ENCODE assay signal across 12 mouse cellular contexts in the genomic region with DNA sequence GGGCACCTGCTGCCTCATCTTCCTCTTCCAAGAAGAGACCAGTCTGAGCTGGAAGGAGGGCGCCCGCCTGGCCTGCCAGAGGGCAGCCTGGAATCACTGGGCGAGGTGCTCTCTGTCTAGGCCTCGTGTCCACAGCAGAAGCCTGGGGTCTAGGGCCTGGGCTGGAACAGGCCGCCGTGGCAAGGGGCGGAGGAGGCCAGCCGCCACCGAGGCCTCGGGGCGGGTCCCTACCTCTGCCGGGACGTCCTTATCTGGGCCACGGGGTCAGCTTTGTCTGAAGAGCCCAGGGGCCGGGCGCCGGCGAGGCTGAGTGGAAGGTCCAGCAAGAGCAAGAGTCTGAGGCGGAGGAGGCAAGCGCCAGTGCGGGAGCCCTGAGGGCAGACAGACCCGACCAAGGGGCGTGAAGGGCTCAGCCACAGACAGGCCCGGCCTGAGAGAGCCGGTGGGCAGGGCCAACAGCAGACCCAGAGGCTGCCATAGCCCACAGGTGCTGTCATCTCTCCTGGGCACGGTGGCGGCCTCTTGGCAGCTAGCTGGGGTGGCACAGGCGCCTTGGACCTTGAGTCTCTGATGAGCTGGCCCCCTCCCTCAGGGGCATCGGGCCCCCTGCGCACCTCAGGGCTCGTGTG. TPM values are rescaled to one million over a fixed set of nuclear protein-coding genes. Genes with fewer than 3 reads are reported as not detected.
DNase-seq lines count a peak whose midpoint lies in the region; ATAC-seq lines count a peak whose summit lies in the region.
"Had no signal": no experiment of that assay in that cellular context is flagged by ENCODE, and none has a peak within 500 bp of the region (broad histone marks: within the 10 kb centered on the region; RNA-seq: fewer than 3 reads in every experiment).

No protein-coding gene starts in this region.

- DNase-seq in hindbrain, embryonic 14.5 days (ENCODE audit: low spot score) = no peak
- no peak for DNase-seq in midbrain, embryonic 14.5 days
- DNase-seq in MN1 (ENCODE audit: low spot score) = no peak
- no peak for DNase-seq in left cerebral cortex, adult 9 months (ENCODE audit: low spot score in 2 of 2)
- DNase-seq: cerebellum, adult 11 months; embryo, embryonic 11 days; spleen, adult 18-20 months; thymus, adult 18-20 months had no signal

- ATAC-seq in hindbrain, embryonic 15.5 days (ENCODE audit: low FRiP score, low read depth) = 0 out of 2 replicates have a peak, but pooled peaks have one; percentile 19
- ATAC-seq in hindbrain, embryonic 14.5 days (ENCODE audit: low FRiP score) = no peak
- 0 out of 2 replicates have a peak, but pooled peaks have one; percentile 14 for ATAC-seq in midbrain, embryonic 16.5 days
- no peak for ATAC-seq in midbrain, embryonic 14.5 days (ENCODE audit: low FRiP score, low TSS enrichment)
- ATAC-seq in intestine, embryonic 15.5 days = peak; percentile 58
- ATAC-seq in stomach, embryonic 16.5 days (ENCODE audit: insufficient read depth, low FRiP score) = 0 out of 2 replicates have a peak, but pooled peaks have one; percentile 35

- no peaks in the 10 kb centered on the region for H3K27me3 ChIP-seq in hindbrain, embryonic 15.5 days
- no peaks in the 10 kb centered on the region for H3K27me3 ChIP-seq in hindbrain, embryonic 14.5 days (ENCODE audit: control insufficient read depth, insufficient read depth, low read length)
- H3K27me3 ChIP-seq in midbrain, embryonic 16.5 days (ENCODE audit: control insufficient read depth, insufficient read depth, low read depth, low read length) = no peaks in the 10 kb centered on the region
- no peaks in the 10 kb centered on the region for H3K27me3 ChIP-seq in midbrain, embryonic 14.5 days (ENCODE audit: control insufficient read depth, insufficient read depth, low read length)
- no peaks in the 10 kb centered on the region for H3K27me3 ChIP-seq in intestine, embryonic 15.5 days (replicated peaks)
- no peaks in the 10 kb centered on the region for H3K27me3 ChIP-seq in stomach, embryonic 16.5 days (ENCODE audit: control insufficient read depth, insufficient read depth, low read length)

- 90% methylated on average over 31 of the region's 31 CpGs for WGBS in hindbrain, embryonic 15.5 days
- 91% methylated on average over 31 of the region's 31 CpGs for WGBS in hindbrain, embryonic 14.5 days
- 92% methylated on average over 30 of the region's 31 CpGs for WGBS in midbrain, embryonic 16.5 days
- 90% methylated on average over 31 of the region's 31 CpGs for WGBS in midbrain, embryonic 14.5 days
- WGBS in intestine, embryonic 15.5 days = 72% methylated on average over 31 of the region's 31 CpGs
- WGBS in stomach, embryonic 16.5 days = 64% methylated on average over 31 of the region's 31 CpGs

- no peaks in the 10 kb centered on the region for H3K4me1 ChIP-seq in hindbrain, embryonic 15.5 days (replicated peaks)
- H3K4me1 ChIP-seq in hindbrain, embryonic 14.5 days (replicated peaks; ENCODE audit: control insufficient read depth, insufficient read depth, low read length) = no peaks in the 10 kb centered on the region
- H3K4me1 ChIP-seq in midbrain, embryonic 16.5 days (ENCODE audit: control insufficient read depth, insufficient read depth, low read length) = no peaks in the 10 kb centered on the region
- no peaks in the 10 kb centered on the region for H3K4me1 ChIP-seq in midbrain, embryonic 14.5 days (ENCODE audit: control insufficient read depth, insufficient read depth, low read length)
- no peaks in the 10 kb centered on the region for H3K4me1 ChIP-seq in intestine, embryonic 15.5 days (replicated peaks)
- H3K4me1 ChIP-seq in stomach, embryonic 16.5 days (ENCODE audit: control insufficient read depth, insufficient read depth, low read length) = no peaks in the 10 kb centered on the region

- H3K4me3 ChIP-seq in hindbrain, embryonic 15.5 days = no peak overlapping the region
- no peak overlapping the region for H3K4me3 ChIP-seq in hindbrain, embryonic 14.5 days (replicated peaks; ENCODE audit: low read length)
- no peak overlapping the region for H3K4me3 ChIP-seq in midbrain, embryonic 16.5 days (ENCODE audit: low read depth, low read length)
- H3K4me3 ChIP-seq in midbrain, embryonic 14.5 days (replicated peaks; ENCODE audit: low read depth, low read length) = no peak overlapping the region
- no peak overlapping the region for H3K4me3 ChIP-seq in intestine, embryonic 15.5 days (replicated peaks)
- no peak overlapping the region for H3K4me3 ChIP-seq in stomach, embryonic 16.5 days (replicated peaks; ENCODE audit: low read length)

- H3K9me3 ChIP-seq in hindbrain, embryonic 15.5 days = no peaks in the 10 kb centered on the region
- no peaks in the 10 kb centered on the region for H3K9me3 ChIP-seq in hindbrain, embryonic 14.5 days (ENCODE audit: control insufficient read depth, low read length)
- no peaks in the 10 kb centered on the region for H3K9me3 ChIP-seq in midbrain, embryonic 16.5 days (replicated peaks; ENCODE audit: control insufficient read depth, low read length, poor library complexity, severe bottlenecking)
- no peaks in the 10 kb centered on the region for H3K9me3 ChIP-seq in midbrain, embryonic 14.5 days (ENCODE audit: control insufficient read depth, low read length)
- H3K9me3 ChIP-seq in intestine, embryonic 15.5 days = no peaks in the 10 kb centered on the region
- H3K9me3 ChIP-seq in stomach, embryonic 16.5 days (replicated peaks; ENCODE audit: control insufficient read depth, low read length) = no peaks in the 10 kb centered on the region

- H3K4me2 ChIP-seq in hindbrain, embryonic 15.5 days = no peak overlapping the region
- H3K4me2 ChIP-seq in hindbrain, embryonic 14.5 days (replicated peaks) = no peak overlapping the region
- no peak overlapping the region for H3K4me2 ChIP-seq in midbrain, embryonic 16.5 days (ENCODE audit: low read length)
- no peak overlapping the region for H3K4me2 ChIP-seq in midbrain, embryonic 14.5 days (ENCODE audit: low read length)
- no peak overlapping the region for H3K4me2 ChIP-seq in intestine, embryonic 15.5 days (replicated peaks)
- no peak overlapping the region for H3K4me2 ChIP-seq in stomach, embryonic 16.5 days (ENCODE audit: low read depth, low read length)

- peaks cover 75% of the 10 kb centered on the region for H3K36me3 ChIP-seq in hindbrain, embryonic 15.5 days
- peaks cover 93% of the 10 kb centered on the region for H3K36me3 ChIP-seq in hindbrain, embryonic 14.5 days (replicated peaks; ENCODE audit: control insufficient read depth, insufficient read depth)
- H3K36me3 ChIP-seq in midbrain, embryonic 16.5 days (ENCODE audit: control insufficient read depth, insufficient read depth, low read length) = peaks cover 52% of the 10 kb centered on the region
- H3K36me3 ChIP-seq in midbrain, embryonic 14.5 days (ENCODE audit: control insufficient read depth, insufficient read depth, low read length) = peaks cover 83% of the 10 kb centered on the region
- H3K36me3 ChIP-seq in intestine, embryonic 15.5 days = peaks cover 59% of the 10 kb centered on the region
- peaks cover 33% of the 10 kb centered on the region for H3K36me3 ChIP-seq in stomach, embryonic 16.5 days (ENCODE audit: control insufficient read depth, insufficient read depth, low read length)

- no peak overlapping the region for H3K9ac ChIP-seq in hindbrain, embryonic 15.5 days
- no peak overlapping the region for H3K9ac ChIP-seq in hindbrain, embryonic 14.5 days
- no peak overlapping the region for H3K9ac ChIP-seq in midbrain, embryonic 16.5 days (ENCODE audit: low read depth, low read length)
- no peak overlapping the region for H3K9ac ChIP-seq in midbrain, embryonic 14.5 days (replicated peaks; ENCODE audit: low read length)
- H3K9ac ChIP-seq in intestine, embryonic 15.5 days = no peak overlapping the region
- H3K9ac ChIP-seq in stomach, embryonic 16.5 days (ENCODE audit: low read length) = no peak overlapping the region

- no peak overlapping the region for H3K27ac ChIP-seq in hindbrain, embryonic 15.5 days (replicated peaks)
- H3K27ac ChIP-seq in hindbrain, embryonic 14.5 days = no peak overlapping the region
- H3K27ac ChIP-seq in midbrain, embryonic 16.5 days (ENCODE audit: low read length) = no peak overlapping the region
- no peak overlapping the region for H3K27ac ChIP-seq in midbrain, embryonic 14.5 days (replicated peaks; ENCODE audit: low read depth, low read length)
- no peak overlapping the region for H3K27ac ChIP-seq in intestine, embryonic 15.5 days
- H3K27ac ChIP-seq in stomach, embryonic 16.5 days (ENCODE audit: low read length) = no peak overlapping the region

RNA-seq across cellular contexts. Expression of gene Akap8, which starts 12.8 kb away (rescaled TPM):
- 102 and 106 TPM in 2 replicates for polyA plus RNA-seq in hindbrain, embryonic 15.5 days (2015; fragmentation: Nextera tagmentation; extraction: Ambion mirVana)
- 41.8 and 46.2 TPM in 2 replicates for polyA plus RNA-seq in hindbrain, embryonic 14.5 days (2014; fragmentation: Nextera tagmentation; extraction: Ambion mirVana)
- polyA plus RNA-seq in midbrain, embryonic 16.5 days (2015; fragmentation: Nextera tagmentation; extraction: Ambion mirVana) = 101 and 109 TPM in 2 replicates
- polyA plus RNA-seq in midbrain, embryonic 14.5 days (2014; fragmentation: Nextera tagmentation; extraction: Ambion mirVana) = 51.6 and 56.0 TPM in 2 replicates
- 83.2 and 85.6 TPM in 2 replicates for polyA plus RNA-seq in intestine, embryonic 15.5 days (2015; fragmentation: Nextera tagmentation; extraction: Ambion mirVana)
- polyA plus RNA-seq in stomach, embryonic 16.5 days (2015; fragmentation: Nextera tagmentation; extraction: Ambion mirVana) = 94.7 and 98.8 TPM in 2 replicates

RNA-seq across cellular contexts. Expression of gene Akap8l, which starts 16.6 kb away (rescaled TPM):
- 161 and 171 TPM in 2 replicates for polyA plus RNA-seq in hindbrain, embryonic 15.5 days (2015; fragmentation: Nextera tagmentation; extraction: Ambion mirVana)
- 111 and 121 TPM in 2 replicates for polyA plus RNA-seq in hindbrain, embryonic 14.5 days (2014; fragmentation: Nextera tagmentation; extraction: Ambion mirVana)
- 160 and 166 TPM in 2 replicates for polyA plus RNA-seq in midbrain, embryonic 16.5 days (2015; fragmentation: Nextera tagmentation; extraction: Ambion mirVana)
- polyA plus RNA-seq in midbrain, embryonic 14.5 days (2014; fragmentation: Nextera tagmentation; extraction: Ambion mirVana) = 115 and 122 TPM in 2 replicates
- 62.6 and 72.3 TPM in 2 replicates for polyA plus RNA-seq in intestine, embryonic 15.5 days (2015; fragmentation: Nextera tagmentation; extraction: Ambion mirVana)
- 72.0 and 78.9 TPM in 2 replicates for polyA plus RNA-seq in stomach, embryonic 16.5 days (2015; fragmentation: Nextera tagmentation; extraction: Ambion mirVana)

RNA-seq across cellular contexts. Expression of gene Brd4, which starts 49.3 kb away (rescaled TPM):
- 83.0 and 91.5 TPM in 2 replicates for polyA plus RNA-seq in hindbrain, embryonic 15.5 days (2015; fragmentation: Nextera tagmentation; extraction: Ambion mirVana)
- polyA plus RNA-seq in hindbrain, embryonic 14.5 days (2014; fragmentation: Nextera tagmentation; extraction: Ambion mirVana) = 87.9 and 89.3 TPM in 2 replicates
- polyA plus RNA-seq in midbrain, embryonic 16.5 days (2015; fragmentation: Nextera tagmentation; extraction: Ambion mirVana) = 84.3 and 84.6 TPM in 2 replicates
- 72.5 and 101 TPM in 2 replicates for polyA plus RNA-seq in midbrain, embryonic 14.5 days (2014; fragmentation: Nextera tagmentation; extraction: Ambion mirVana)
- polyA plus RNA-seq in intestine, embryonic 15.5 days (2015; fragmentation: Nextera tagmentation; extraction: Ambion mirVana) = 68.1 and 70.5 TPM in 2 replicates
- 51.7 and 58.0 TPM in 2 replicates for polyA plus RNA-seq in stomach, embryonic 16.5 days (2015; fragmentation: Nextera tagmentation; extraction: Ambion mirVana)

RNA-seq across cellular contexts. Expression of gene Wiz, which starts 55.5 kb away (rescaled TPM):
- 38.7 and 45.8 TPM in 2 replicates for polyA plus RNA-seq in hindbrain, embryonic 15.5 days (2015; fragmentation: Nextera tagmentation; extraction: Ambion mirVana)
- polyA plus RNA-seq in hindbrain, embryonic 14.5 days (2014; fragmentation: Nextera tagmentation; extraction: Ambion mirVana) = 45.9 and 47.5 TPM in 2 replicates
- 41.3 and 41.4 TPM in 2 replicates for polyA plus RNA-seq in midbrain, embryonic 16.5 days (2015; fragmentation: Nextera tagmentation; extraction: Ambion mirVana)
- polyA plus RNA-seq in midbrain, embryonic 14.5 days (2014; fragmentation: Nextera tagmentation; extraction: Ambion mirVana) = 40.8 and 59.2 TPM in 2 replicates
- polyA plus RNA-seq in intestine, embryonic 15.5 days (2015; fragmentation: Nextera tagmentation; extraction: Ambion mirVana) = 24.6 and 24.7 TPM in 2 replicates
- polyA plus RNA-seq in stomach, embryonic 16.5 days (2015; fragmentation: Nextera tagmentation; extraction: Ambion mirVana) = 23.7 and 24.5 TPM in 2 replicates

Comparison
In these comparisons a context has a peak if more than half of its experiments do, and no peak if none do; other contexts are left out.
1. ATAC-seq: peak in hindbrain, embryonic 15.5 days (single experiment), midbrain, embryonic 16.5 days (single experiment), intestine, embryonic 15.5 days (single experiment) and stomach, embryonic 16.5 days (single experiment); none in hindbrain, embryonic 14.5 days (single experiment) and midbrain, embryonic 14.5 days (single experiment).